Mouse (Mus musculus): ENCODE measurements around the gene Sin3b. TPM values are rescaled to one million over a fixed set of nuclear protein-coding genes. Genes with fewer than 3 reads are reported as not detected.
A peak's percentile ranks its signal among the peaks of the same experiment; 100 is the strongest.
"Not testable (repeated sequence)": the region's sequence is repeated elsewhere in the genome, so short reads cannot be mapped to it uniquely, and the experiment has no call there.

Sin3b gene
- 167 and 169 TPM in 2 replicates for polyA plus RNA-seq (2014; fragmentation: Nextera tagmentation; extraction: Ambion mirVana)

- DNase-seq (ENCODE audit: low spot score) (peak; percentile 93), ATAC-seq (ENCODE audit: insufficient read depth, low FRiP score, low TSS enrichment) (peak; percentile 98)
- H3K9ac ChIP-seq (ENCODE audit: low read length) = peak within 1 kb of the TSS; percentile 94
- H3K36me3 ChIP-seq (ENCODE audit: control insufficient read depth, insufficient read depth, low read length) = peaks cover 18% of the 10 kb centered on the region
- 14% methylated on average over 54 of the region's 56 CpGs for WGBS
- H3K27ac ChIP-seq (ENCODE audit: low read depth, low read length) = no peak within 1 kb of the TSS
- no peaks in the 10 kb centered on the region for H3K27me3 ChIP-seq (ENCODE audit: control insufficient read depth, insufficient read depth, low read length)
- H3K4me2 ChIP-seq (ENCODE audit: low read depth) = peak within 1 kb of the TSS; percentile 87
- peak within 1 kb of the TSS; percentile 98 for H3K4me3 ChIP-seq (ENCODE audit: low read depth, low read length)
- peaks cover 5% of the 10 kb centered on the region; the same call in 1 of the 2 replicates for H3K4me1 ChIP-seq (ENCODE audit: control insufficient read depth, insufficient read depth, low read length)
- no peaks in the 10 kb centered on the region for H3K9me3 ChIP-seq (ENCODE audit: control insufficient read depth, low read length)
Observed at GRCm38 (mm10) chr8:72722769-72723650, at the start of gene Sin3b. Gene Sin3b, plus strand, starts transcription at chr8:72723285.

- ATAC-seq (ENCODE audit: insufficient read depth, low FRiP score, low TSS enrichment) = no peak
- Histone ChIP-seq H3K27me3 (ENCODE audit: control insufficient read depth, insufficient read depth, low read length) (no peaks in the 10 kb centered on the region), H3K9ac (ENCODE audit: low read length) (no peak overlapping the region), H3K27ac (ENCODE audit: low read depth, low read length) (no peak overlapping the region), H3K4me2 (ENCODE audit: low read depth) (no peak overlapping the region), H3K36me3 (ENCODE audit: control insufficient read depth, insufficient read depth, low read length) (no peaks in the 10 kb centered on the region), H3K4me3 (ENCODE audit: low read depth, low read length) (no peak overlapping the region), H3K4me1 (ENCODE audit: control insufficient read depth, insufficient read depth, low read length) (no peaks in the 10 kb centered on the region), H3K9me3 (ENCODE audit: control insufficient read depth, low read length) (no peaks in the 10 kb centered on the region)
- no peak for DNase-seq (ENCODE audit: low spot score)
- WGBS = 67% methylated on average over 2 of the region's 2 CpGs
Observed at GRCm38 (mm10) chr8:72674184-72674583, 48.9 kb upstream of the Sin3b start.

- no peak overlapping the region for H3K9ac ChIP-seq (ENCODE audit: low read length)
- DNase-seq (ENCODE audit: low spot score) (no peak), ATAC-seq (ENCODE audit: insufficient read depth, low FRiP score, low TSS enrichment) (no peak)
- WGBS = 56% methylated on average over 4 of the region's 4 CpGs
- H3K4me1 ChIP-seq (ENCODE audit: control insufficient read depth, insufficient read depth, low read length) = no peaks in the 10 kb centered on the region
- no peaks in the 10 kb centered on the region for H3K27me3 ChIP-seq (ENCODE audit: control insufficient read depth, insufficient read depth, low read length)
- H3K9me3 ChIP-seq (ENCODE audit: control insufficient read depth, low read length) = no peaks in the 10 kb centered on the region
- H3K4me2 ChIP-seq (ENCODE audit: low read depth) = no peak overlapping the region
- no peaks in the 10 kb centered on the region for H3K36me3 ChIP-seq (ENCODE audit: control insufficient read depth, insufficient read depth, low read length)
- no peak overlapping the region for H3K4me3 ChIP-seq (ENCODE audit: low read depth, low read length)
- H3K27ac ChIP-seq (ENCODE audit: low read depth, low read length) = no peak overlapping the region
Observed at GRCm38 (mm10) chr8:72676436-72676835, 46.6 kb upstream of the Sin3b start.

GRCm38 (mm10) chr8:72676844-72677243 lies 46.2 kb upstream of the Sin3b start:
- H3K4me2 ChIP-seq (ENCODE audit: low read depth); H3K9me3 ChIP-seq (ENCODE audit: control insufficient read depth, low read length); H3K27me3 ChIP-seq (ENCODE audit: control insufficient read depth, insufficient read depth, low read length); H3K9ac ChIP-seq (ENCODE audit: low read length); ATAC-seq (ENCODE audit: insufficient read depth, low FRiP score, low TSS enrichment); DNase-seq (ENCODE audit: low spot score); H3K27ac ChIP-seq (ENCODE audit: low read depth, low read length); H3K4me3 ChIP-seq (ENCODE audit: low read depth, low read length); H3K36me3 ChIP-seq (ENCODE audit: control insufficient read depth, insufficient read depth, low read length); H3K4me1 ChIP-seq (ENCODE audit: control insufficient read depth, insufficient read depth, low read length): not testable (repeated sequence)
- WGBS = 55% methylated on average over 2 of the region's 2 CpGs

- Histone ChIP-seq H3K9ac (ENCODE audit: low read length) (no peak overlapping the region), H3K27ac (ENCODE audit: low read depth, low read length) (no peak overlapping the region), H3K4me1 (ENCODE audit: control insufficient read depth, insufficient read depth, low read length) (no peaks in the 10 kb centered on the region), H3K9me3 (ENCODE audit: control insufficient read depth, low read length) (no peaks in the 10 kb centered on the region), H3K4me2 (ENCODE audit: low read depth) (no peak overlapping the region), H3K4me3 (ENCODE audit: low read depth, low read length) (no peak overlapping the region), H3K27me3 (ENCODE audit: control insufficient read depth, insufficient read depth, low read length) (no peaks in the 10 kb centered on the region), H3K36me3 (ENCODE audit: control insufficient read depth, insufficient read depth, low read length) (no peaks in the 10 kb centered on the region)
- 71% methylated on average over 5 of the region's 5 CpGs for WGBS
- ATAC-seq (ENCODE audit: insufficient read depth, low FRiP score, low TSS enrichment) = no peak
- no peak for DNase-seq (ENCODE audit: low spot score)
Observed at GRCm38 (mm10) chr8:72677331-72677730, 45.8 kb upstream of the Sin3b start.

GRCm38 (mm10) chr8:72680133-72680532 lies 43.0 kb upstream of the Sin3b start:
- Histone ChIP-seq H3K27ac (ENCODE audit: low read depth, low read length) (no peak overlapping the region), H3K4me2 (ENCODE audit: low read depth) (no peak overlapping the region), H3K27me3 (ENCODE audit: control insufficient read depth, insufficient read depth, low read length) (no peaks in the 10 kb centered on the region), H3K4me1 (ENCODE audit: control insufficient read depth, insufficient read depth, low read length) (no peaks in the 10 kb centered on the region), H3K36me3 (ENCODE audit: control insufficient read depth, insufficient read depth, low read length) (no peaks in the 10 kb centered on the region), H3K9me3 (ENCODE audit: control insufficient read depth, low read length) (no peaks in the 10 kb centered on the region), H3K9ac (ENCODE audit: low read length) (no peak overlapping the region), H3K4me3 (ENCODE audit: low read depth, low read length) (no peak overlapping the region)
- ATAC-seq (ENCODE audit: insufficient read depth, low FRiP score, low TSS enrichment) (no peak), DNase-seq (ENCODE audit: low spot score) (peak; percentile 68)
- 10% methylated on average over 3 of the region's 3 CpGs for WGBS

GRCm38 (mm10) chr8:72682051-72682687 lies 40.9 kb upstream of the Sin3b start:
- no peak overlapping the region for H3K4me2 ChIP-seq (ENCODE audit: low read depth)
- no peaks in the 10 kb centered on the region for H3K27me3 ChIP-seq (ENCODE audit: control insufficient read depth, insufficient read depth, low read length)
- no peaks in the 10 kb centered on the region for H3K9me3 ChIP-seq (ENCODE audit: control insufficient read depth, low read length)
- no peak overlapping the region for H3K4me3 ChIP-seq (ENCODE audit: low read depth, low read length)
- no peaks in the 10 kb centered on the region for H3K36me3 ChIP-seq (ENCODE audit: control insufficient read depth, insufficient read depth, low read length)
- H3K27ac ChIP-seq (ENCODE audit: low read depth, low read length) = no peak overlapping the region
- no peak for ATAC-seq (ENCODE audit: insufficient read depth, low FRiP score, low TSS enrichment)
- no peak overlapping the region for H3K9ac ChIP-seq (ENCODE audit: low read length)
- no peaks in the 10 kb centered on the region for H3K4me1 ChIP-seq (ENCODE audit: control insufficient read depth, insufficient read depth, low read length)
- DNase-seq (ENCODE audit: low spot score) = no peak
- 79% methylated on average over 4 of the region's 4 CpGs for WGBS

GRCm38 (mm10) chr8:72683010-72683521 lies 40.0 kb upstream of the Sin3b start:
- ATAC-seq (ENCODE audit: insufficient read depth, low FRiP score, low TSS enrichment) (no peak), DNase-seq (ENCODE audit: low spot score) (peak; percentile 10)
- Histone ChIP-seq H3K9me3 (ENCODE audit: control insufficient read depth, low read length) (no peaks in the 10 kb centered on the region), H3K4me1 (ENCODE audit: control insufficient read depth, insufficient read depth, low read length) (no peaks in the 10 kb centered on the region), H3K9ac (ENCODE audit: low read length) (no peak overlapping the region), H3K4me2 (ENCODE audit: low read depth) (no peak overlapping the region), H3K27me3 (ENCODE audit: control insufficient read depth, insufficient read depth, low read length) (no peaks in the 10 kb centered on the region), H3K36me3 (ENCODE audit: control insufficient read depth, insufficient read depth, low read length) (no peaks in the 10 kb centered on the region), H3K4me3 (ENCODE audit: low read depth, low read length) (no peak overlapping the region), H3K27ac (ENCODE audit: low read depth, low read length) (no peak overlapping the region)
- 46% methylated on average over 2 of the region's 2 CpGs for WGBS
